Mouse (Mus musculus): ENCODE measurements around the gene Adcy1. TPM values are rescaled to one million over a fixed set of nuclear protein-coding genes. Genes with fewer than 3 reads are reported as not detected.

Adcy1 gene
- polyA plus RNA-seq, 2 experiments, result 0.13 to 0.24 TPM

DNA sequence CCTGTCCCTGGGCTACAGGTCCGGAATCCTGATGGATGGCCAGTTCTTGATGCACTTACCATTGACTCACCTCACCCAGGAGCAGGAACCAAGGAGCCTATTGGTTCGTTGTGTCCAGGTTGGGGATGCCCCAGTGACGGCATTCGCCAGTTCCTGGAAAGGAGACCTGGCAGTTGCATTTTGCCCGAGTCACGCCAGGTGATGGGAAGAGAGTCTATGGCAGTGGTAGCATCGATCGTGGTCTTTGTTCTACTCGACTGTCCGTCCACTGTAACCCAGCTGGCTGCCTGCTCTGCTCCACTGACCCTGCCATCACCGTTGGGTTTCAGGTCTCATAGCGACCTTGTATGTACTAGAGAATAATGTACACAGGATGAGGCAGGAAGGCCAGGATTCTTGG lies 89.1 kb downstream of the Adcy1 start:
- Histone ChIP-seq H3K27me3 (ENCODE audit: control insufficient read depth, insufficient read depth, low read length) (no peaks in the 10 kb centered on the region), H3K4me1 (replicated peaks; ENCODE audit: control insufficient read depth in 2 of 2, insufficient read depth in 2 of 2, low read length in 1 of 2) (peaks cover 0 to 18% of the 10 kb centered on the region in 2 experiments; a peak in 3 of 4 replicates), H3K9me3 (ENCODE audit: control insufficient read depth, low read length) (no peaks in the 10 kb centered on the region), H3K9ac (replicated peaks) (no peak overlapping the region), H3K4me3 (ENCODE audit: insufficient read depth in 1 of 2, low read depth in 2 of 2, low read length in 2 of 2) (no peak overlapping the region), H3K27ac (no peak overlapping the region), H3K36me3 (replicated peaks; ENCODE audit: control insufficient read depth, insufficient read depth, low read depth) (no peaks in the 10 kb centered on the region), H3K4me2 (ENCODE audit: low read depth) (no peak overlapping the region)
- DNase-seq (ENCODE audit: low read depth in 3 of 3, low spot score in 3 of 3), result no peak
- TF ChIP-seq EP300 (IDR thresholded peaks at IDR 0.05; ENCODE audit: low read depth), result no peak
- TF ChIP-seq CTCF (IDR thresholded peaks at IDR 0.05; ENCODE audit: low read depth), result no peak
- ATAC-seq (ENCODE audit: insufficient read depth), result no peak
- WGBS (ENCODE audit: insufficient replicate concordance), result 74% methylated on average over 12 of the region's 12 CpGs

DNA sequence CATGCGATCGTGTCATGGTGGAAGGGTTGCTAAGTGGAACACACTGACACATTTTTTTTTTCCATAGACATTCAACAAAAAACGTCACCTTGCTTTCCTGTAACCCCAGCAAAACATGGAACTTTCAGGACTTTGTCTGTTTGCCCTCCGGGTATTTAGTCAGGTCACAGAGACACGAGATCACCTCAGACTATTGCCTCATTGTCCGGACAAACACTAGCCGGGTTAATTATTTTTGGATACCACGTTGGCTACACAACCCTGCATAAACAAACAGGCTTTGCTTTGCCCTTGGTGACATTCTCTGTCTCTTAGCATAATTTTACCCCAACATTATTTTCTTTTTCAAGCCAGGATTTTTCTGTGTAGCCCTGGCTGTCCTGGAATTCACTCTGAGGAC lies 89.8 kb downstream of the Adcy1 start:
- DNase-seq (ENCODE audit: low read depth in 3 of 3, low spot score in 3 of 3), result peak; percentile 31 to 32 (median 32)
- no peaks in the 10 kb centered on the region for H3K27me3 ChIP-seq (ENCODE audit: control insufficient read depth, insufficient read depth, low read length)
- H3K27ac ChIP-seq, result no peak overlapping the region
- no peak overlapping the region for H3K4me2 ChIP-seq (ENCODE audit: low read depth)
- peak; percentile 48; the same call in 1 of the 2 replicates for ATAC-seq (ENCODE audit: insufficient read depth)
- no peaks in the 10 kb centered on the region for H3K36me3 ChIP-seq (replicated peaks; ENCODE audit: control insufficient read depth, insufficient read depth, low read depth)
- no peak for TF ChIP-seq CTCF (IDR thresholded peaks at IDR 0.05; ENCODE audit: low read depth)
- H3K9me3 ChIP-seq (ENCODE audit: control insufficient read depth, low read length), result no peaks in the 10 kb centered on the region
- H3K9ac ChIP-seq (replicated peaks), result no peak overlapping the region
- peaks cover 0 to 22% of the 10 kb centered on the region in 2 experiments; a peak in 3 of 4 replicates for H3K4me1 ChIP-seq (replicated peaks; ENCODE audit: control insufficient read depth in 2 of 2, insufficient read depth in 2 of 2, low read length in 1 of 2)
- H3K4me3 ChIP-seq (ENCODE audit: insufficient read depth in 1 of 2, low read depth in 2 of 2, low read length in 2 of 2), result no peak overlapping the region
- WGBS (ENCODE audit: insufficient replicate concordance), result 62% methylated on average over 8 of the region's 8 CpGs

DNA sequence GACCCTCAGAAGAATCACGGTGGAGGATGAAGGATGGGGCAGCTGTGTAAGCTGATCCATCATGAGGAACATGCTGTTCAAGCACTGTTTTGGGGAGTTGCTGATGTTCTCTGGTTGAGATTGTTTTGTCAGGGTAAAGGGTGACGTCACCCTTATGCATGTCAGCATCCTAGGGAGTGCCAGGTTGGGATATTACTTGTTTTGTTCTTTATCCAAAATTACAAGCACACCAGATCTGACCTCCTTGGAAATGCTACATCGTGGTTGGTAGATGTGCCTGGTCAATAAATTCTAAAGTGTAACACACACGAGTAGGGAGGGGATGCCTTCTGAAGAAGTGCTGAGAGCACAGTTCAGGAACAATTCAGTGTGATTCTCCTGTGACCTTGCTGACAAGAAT lies 93.1 kb downstream of the Adcy1 start:
- Histone ChIP-seq H3K9ac (replicated peaks) (no peak overlapping the region), H3K4me3 (ENCODE audit: insufficient read depth in 1 of 2, low read depth in 2 of 2, low read length in 2 of 2) (no peak overlapping the region), H3K36me3 (replicated peaks; ENCODE audit: control insufficient read depth, insufficient read depth, low read depth) (no peaks in the 10 kb centered on the region), H3K4me1 (replicated peaks; ENCODE audit: control insufficient read depth in 2 of 2, insufficient read depth in 2 of 2, low read length in 1 of 2) (peaks cover 0 to 37% of the 10 kb centered on the region in 2 experiments; a peak in 3 of 4 replicates), H3K9me3 (ENCODE audit: control insufficient read depth, low read length) (no peaks in the 10 kb centered on the region), H3K4me2 (ENCODE audit: low read depth) (no peak overlapping the region), H3K27ac (no peak overlapping the region), H3K27me3 (ENCODE audit: control insufficient read depth, insufficient read depth, low read length) (no peaks in the 10 kb centered on the region)
- TF ChIP-seq EP300 (IDR thresholded peaks at IDR 0.05; ENCODE audit: low read depth) (no peak), CTCF (IDR thresholded peaks at IDR 0.05; ENCODE audit: low read depth) (no peak)
- DNase-seq (ENCODE audit: low read depth in 3 of 3, low spot score in 3 of 3) (no peak), ATAC-seq (ENCODE audit: insufficient read depth) (no peak)
- WGBS (ENCODE audit: insufficient replicate concordance), result 58% methylated on average over 4 of the region's 4 CpGs

DNA sequence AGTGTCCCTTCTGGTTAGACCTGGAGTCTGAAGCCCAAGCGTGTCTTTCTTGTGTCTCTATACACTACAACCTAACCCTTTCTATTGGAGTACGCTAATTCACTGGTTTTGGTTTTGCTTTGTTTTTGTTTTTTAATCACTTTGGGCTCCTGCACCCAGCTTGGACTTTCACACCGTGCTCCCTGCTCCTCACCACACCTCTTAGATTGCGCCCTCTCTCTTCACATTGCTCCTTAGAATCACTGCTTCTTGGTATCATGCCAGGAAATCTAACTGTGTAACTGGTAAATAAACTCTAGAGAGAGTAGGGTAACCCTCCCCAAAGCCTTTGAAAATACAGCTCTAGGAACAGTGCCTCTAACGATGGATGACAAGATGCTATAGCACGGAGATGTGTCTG lies 94.9 kb downstream of the Adcy1 start:
- no peak overlapping the region for H3K9ac ChIP-seq (replicated peaks)
- TF ChIP-seq EP300 (IDR thresholded peaks at IDR 0.05; ENCODE audit: low read depth) (no peak), CTCF (IDR thresholded peaks at IDR 0.05; ENCODE audit: low read depth) (no peak)
- no peaks in the 10 kb centered on the region for H3K36me3 ChIP-seq (replicated peaks; ENCODE audit: control insufficient read depth, insufficient read depth, low read depth)
- WGBS (ENCODE audit: insufficient replicate concordance), result 48% methylated on average over 6 of the region's 6 CpGs
- peaks cover 0 to 31% of the 10 kb centered on the region in 2 experiments; a peak in 3 of 4 replicates for H3K4me1 ChIP-seq (replicated peaks; ENCODE audit: control insufficient read depth in 2 of 2, insufficient read depth in 2 of 2, low read length in 1 of 2)
- ATAC-seq (ENCODE audit: insufficient read depth) (no peak), DNase-seq (ENCODE audit: low read depth in 3 of 3, low spot score in 3 of 3) (no peak)
- no peak overlapping the region for H3K4me2 ChIP-seq (ENCODE audit: low read depth)
- no peaks in the 10 kb centered on the region for H3K27me3 ChIP-seq (ENCODE audit: control insufficient read depth, insufficient read depth, low read length)
- H3K27ac ChIP-seq, result no peak overlapping the region
- no peaks in the 10 kb centered on the region for H3K9me3 ChIP-seq (ENCODE audit: control insufficient read depth, low read length)
- no peak overlapping the region for H3K4me3 ChIP-seq (ENCODE audit: insufficient read depth in 1 of 2, low read depth in 2 of 2, low read length in 2 of 2)

DNA sequence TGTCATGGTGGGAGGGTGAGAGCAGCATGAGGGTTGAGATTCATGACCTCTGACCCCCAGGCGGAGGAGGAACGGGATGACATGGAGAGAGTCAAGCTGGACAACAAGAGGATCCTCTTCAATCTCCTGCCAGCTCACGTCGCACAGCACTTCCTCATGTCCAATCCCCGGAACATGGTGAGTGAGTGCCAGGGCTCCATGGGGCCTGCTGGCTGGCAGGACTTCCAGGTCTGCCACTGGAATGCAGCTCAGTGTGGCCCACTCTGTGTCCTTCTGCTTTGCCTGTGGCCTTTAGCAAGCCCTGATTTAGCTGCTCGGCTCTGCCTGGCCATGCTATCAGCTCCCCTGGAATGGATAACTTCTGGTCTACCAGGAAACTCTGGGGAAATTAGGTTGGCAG lies 96.9 kb downstream of the Adcy1 start:
- Histone ChIP-seq H3K4me2 (ENCODE audit: low read depth) (no peak overlapping the region), H3K9me3 (ENCODE audit: control insufficient read depth, low read length) (no peaks in the 10 kb centered on the region), H3K9ac (replicated peaks) (no peak overlapping the region), H3K27me3 (ENCODE audit: control insufficient read depth, insufficient read depth, low read length) (no peaks in the 10 kb centered on the region), H3K4me3 (ENCODE audit: insufficient read depth in 1 of 2, low read depth in 2 of 2, low read length in 2 of 2) (no peak overlapping the region), H3K4me1 (replicated peaks; ENCODE audit: control insufficient read depth in 2 of 2, insufficient read depth in 2 of 2, low read length in 1 of 2) (peaks cover 0 to 26% of the 10 kb centered on the region in 2 experiments; a peak in 3 of 4 replicates), H3K27ac (no peak overlapping the region), H3K36me3 (replicated peaks; ENCODE audit: control insufficient read depth, insufficient read depth, low read depth) (no peaks in the 10 kb centered on the region)
- no peak for DNase-seq (ENCODE audit: low read depth in 3 of 3, low spot score in 3 of 3)
- no peak for ATAC-seq (ENCODE audit: insufficient read depth)
- no peak for TF ChIP-seq CTCF (IDR thresholded peaks at IDR 0.05; ENCODE audit: low read depth)
- no peak for TF ChIP-seq EP300 (IDR thresholded peaks at IDR 0.05; ENCODE audit: low read depth)
- 55% methylated on average over 6 of the region's 6 CpGs for WGBS (ENCODE audit: insufficient replicate concordance)
